Mouse (Mus musculus) CH12.LX (cell line): ENCODE data around the gene Tulp1.
"Not testable (repeated sequence)": the region's sequence is repeated elsewhere in the genome, so short reads cannot be mapped to it uniquely, and the experiment has no call there.

Experiments
- BHLHE40 ChIP-seq: IDR thresholded peaks from 2 replicates; pipeline ENCODE4 v1.6.1; 2011; ENCODE audit warnings: mild to moderate bottlenecking, low read depth, low read length, improper control_type of control experiment
- CTCF ChIP-seq, 2 experiments: IDR thresholded peaks in 1 of 2; conservative IDR thresholded peaks in 1 of 2; 2 replicates each; pipeline ENCODE4 v1.5.1; 2011 to 2012; ENCODE audit warnings: low read depth in 2 of 2, low read length in 2 of 2, improper control_type of control experiment in 1 of 2, inconsistent platforms in 1 of 2, mild to moderate bottlenecking in 1 of 2, moderate library complexity in 1 of 2
- ELF1 ChIP-seq: IDR thresholded peaks from 2 replicates; pipeline ENCODE4 v1.6.1; 2014; ENCODE audit warnings: low read depth, mild to moderate bottlenecking, inconsistent platforms, low read length, improper control_type of control experiment
- EP300 ChIP-seq: IDR thresholded peaks from 2 replicates; pipeline ENCODE4 v1.6.1; 2011; ENCODE audit warnings: low read length, improper control_type of control experiment
- ETS1 ChIP-seq: conservative IDR thresholded peaks from 2 replicates; pipeline ENCODE4 v1.6.1; 2012; ENCODE audit warnings: low read depth, mild to moderate bottlenecking, inconsistent platforms, low read length, improper control_type of control experiment, moderate library complexity
- JUND ChIP-seq: conservative IDR thresholded peaks from 2 replicates; pipeline ENCODE4 v1.6.1; 2011; ENCODE audit warnings: low read depth, low read length, improper control_type of control experiment
- MAZ ChIP-seq: IDR thresholded peaks from 2 replicates; pipeline ENCODE4 v1.6.1; 2012; ENCODE audit warnings: low read depth, mild to moderate bottlenecking, inconsistent platforms, low read length, improper control_type of control experiment, moderate library complexity
- MYC ChIP-seq: IDR thresholded peaks from 2 replicates; pipeline ENCODE4 v1.6.1; 2011; ENCODE audit warnings: low read depth, mild to moderate bottlenecking, improper control_type of control experiment, low read length
- NRF1 ChIP-seq: IDR thresholded peaks from 2 replicates; pipeline ENCODE4 v1.6.1; 2014; ENCODE audit warnings: low read depth, mild to moderate bottlenecking, inconsistent platforms, low read length, improper control_type of control experiment, moderate library complexity
- POLR2A ChIP-seq: IDR thresholded peaks from 2 replicates; pipeline ENCODE4 v1.6.1; 2011; ENCODE audit warnings: low read depth, mild to moderate bottlenecking, improper control_type of control experiment, low read length
- RAD21 ChIP-seq: IDR thresholded peaks from 2 replicates; pipeline ENCODE4 v1.6.1; 2011; ENCODE audit warnings: low read depth, mild to moderate bottlenecking, low read length, improper control_type of control experiment, moderate library complexity
- RCOR1 ChIP-seq: conservative IDR thresholded peaks from 2 replicates; pipeline ENCODE4 v1.6.1; 2012; ENCODE audit warnings: low read depth, mild to moderate bottlenecking, inconsistent platforms, low read length, improper control_type of control experiment
- TBP ChIP-seq: conservative IDR thresholded peaks from 2 replicates; pipeline ENCODE4 v1.6.1; 2011; ENCODE audit warnings: low read depth, low read length, improper control_type of control experiment
- ZC3H11A ChIP-seq: IDR thresholded peaks from 2 replicates; pipeline ENCODE4 v1.6.1; 2012; ENCODE audit warnings: low read depth, mild to moderate bottlenecking, inconsistent platforms, low read length, improper control_type of control experiment

DNA sequence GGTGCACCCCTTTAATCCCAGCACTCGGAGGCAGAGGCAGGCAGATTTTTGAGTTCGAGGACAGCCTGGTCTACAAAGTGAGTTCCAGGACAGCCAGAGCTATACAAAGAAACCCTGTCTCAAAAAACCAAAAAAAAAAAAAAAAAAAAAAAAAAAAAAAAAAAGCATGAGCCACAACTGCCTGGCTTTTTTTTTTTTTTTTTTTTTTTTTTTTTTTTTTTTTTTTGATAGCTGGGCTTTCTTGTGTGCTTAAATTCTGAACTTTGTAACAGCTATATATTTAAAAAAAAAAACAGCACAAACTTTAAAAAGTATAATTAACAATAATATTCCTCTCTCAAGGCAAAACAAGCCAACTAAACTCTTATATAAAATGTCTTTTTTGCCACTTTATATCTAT lies 39.7 kb upstream of the Tulp1 start:
- not testable (repeated sequence) for TF ChIP-seq ELF1; TBP; JUND; EP300; NRF1; CTCF (conservative IDR thresholded peaks at IDR 0.05 in 1 of 2, IDR thresholded peaks at IDR 0.05 in 1 of 2; ENCODE audit: low read depth in 2 of 2, low read length in 2 of 2); RCOR1; ZC3H11A; BHLHE40; ETS1; RAD21; POLR2A; MYC; MAZ
